Mouse (Mus musculus): ENCODE data around the gene Tmem127. TPM values are rescaled to one million over a fixed set of nuclear protein-coding genes. Genes with fewer than 3 reads are reported as not detected.
"Not testable (repeated sequence)": the region's sequence is repeated elsewhere in the genome, so short reads cannot be mapped to it uniquely, and the experiment has no call there.

Tmem127 gene
- total RNA-seq, 2 experiments from 2014 or later, result 74.1 to 87.5 TPM

- no peak for DNase-seq (ENCODE audit: low spot score in 2 of 2)
- intact Hi-C loops (cut with DNase I), result no loop called here
These were observed 7.6 kb downstream of the Tmem127 start for GRCm38 (mm10) chr2:127255294-127255693.

GRCm38 (mm10) chr2:127259340-127259739 is 11.6 kb downstream of the Tmem127 start:
- intact Hi-C loops (cut with DNase I), result no loop called here
- DNase-seq (ENCODE audit: low spot score in 2 of 2), result peak in 1 of 2 experiments; percentile 12

GRCm38 (mm10) chr2:127262480-127262879 is 14.8 kb downstream of the Tmem127 start:
- DNase-seq (ENCODE audit: low spot score in 2 of 2), result no peak
- intact Hi-C loops (cut with DNase I), result no loop called here

GRCm38 (mm10) chr2:127267854-127268253 is 20.1 kb downstream of the Tmem127 start:
- DNase-seq (ENCODE audit: low spot score in 2 of 2), result no peak
- intact Hi-C loops (cut with DNase I), result no loop called here

- DNase-seq (ENCODE audit: low spot score in 2 of 2), result peak; percentile 96
- intact Hi-C loops (cut with DNase I), result no loop called here
These were observed 22.0 kb downstream of the Tmem127 start, which contains the start of gene Stard7 for GRCm38 (mm10) chr2:127269491-127270299. TSS of gene Stard7 (plus strand) at chr2:127270218.

GRCm38 (mm10) chr2:127270300-127271041 is 22.8 kb downstream of the Tmem127 start:
- intact Hi-C loops (cut with DNase I), result no loop called here
- peak; percentile 85 to 92 for DNase-seq (ENCODE audit: low spot score in 2 of 2)

- DNase-seq (ENCODE audit: low spot score in 2 of 2), result peak in 1 of 2 experiments; percentile 22
These were observed 23.4 kb downstream of the Tmem127 start for GRCm38 (mm10) chr2:127271042-127271515.

GRCm38 (mm10) chr2:127272049-127272448 is 24.3 kb downstream of the Tmem127 start:
- DNase-seq (ENCODE audit: low spot score in 2 of 2); intact Hi-C loops (cut with DNase I): not testable (repeated sequence)

More at GRCm38 (mm10) chr2:127271042-127271515, 23.4 kb downstream of the Tmem127 start:
- intact Hi-C loops (cut with DNase I), result no loop called here

GRCm38 (mm10) chr2:127272806-127273205 is 25.1 kb downstream of the Tmem127 start:
- no peak for DNase-seq (ENCODE audit: low spot score in 2 of 2)
- intact Hi-C loops (cut with DNase I), result no loop called here

- intact Hi-C loops (cut with DNase I), result no loop called here
- no peak for DNase-seq (ENCODE audit: low spot score in 2 of 2)
These were observed 26.9 kb downstream of the Tmem127 start for GRCm38 (mm10) chr2:127274590-127274989.

- intact Hi-C loops (cut with DNase I), result no loop called here
- no peak for DNase-seq (ENCODE audit: low spot score in 2 of 2)
These were observed 28.0 kb downstream of the Tmem127 start for GRCm38 (mm10) chr2:127275551-127276320.

GRCm38 (mm10) chr2:127278162-127278561 is 30.5 kb downstream of the Tmem127 start:
- no peak for DNase-seq (ENCODE audit: low spot score in 2 of 2)
- intact Hi-C loops (cut with DNase I), result no loop called here

GRCm38 (mm10) chr2:127292250-127292649 is 44.5 kb downstream of the Tmem127 start:
- intact Hi-C loops (cut with DNase I), result no loop called here
- DNase-seq (ENCODE audit: low spot score in 2 of 2), result no peak

GRCm38 (mm10) chr2:127297001-127297805 is 49.5 kb downstream of the Tmem127 start:
- DNase-seq (ENCODE audit: low spot score in 2 of 2), result no peak

GRCm38 (mm10) chr2:127298056-127298455 is 50.3 kb downstream of the Tmem127 start:
- no peak for DNase-seq (ENCODE audit: low spot score in 2 of 2)
- intact Hi-C loops (cut with DNase I), result no loop called here

More at GRCm38 (mm10) chr2:127297001-127297805, 49.5 kb downstream of the Tmem127 start:
- intact Hi-C loops (cut with DNase I), result no loop called here

GRCm38 (mm10) chr2:127300701-127301100 is 53.0 kb downstream of the Tmem127 start:
- intact Hi-C loops (cut with DNase I), result no loop called here

GRCm38 (mm10) chr2:127301883-127302282 is 54.2 kb downstream of the Tmem127 start:
- intact Hi-C loops (cut with DNase I), result no loop called here
- DNase-seq (ENCODE audit: low spot score in 2 of 2), result no peak

More at GRCm38 (mm10) chr2:127300701-127301100, 53.0 kb downstream of the Tmem127 start:
- DNase-seq (ENCODE audit: low spot score in 2 of 2), result no peak

GRCm38 (mm10) chr2:127304192-127304591 is 56.5 kb downstream of the Tmem127 start:
- intact Hi-C loops (cut with DNase I); DNase-seq (ENCODE audit: low spot score in 2 of 2): not testable (repeated sequence)
